Mouse (Mus musculus) erythroblast, adult 5-6 weeks (primary cell): ENCODE data around the gene Hsd17b1. TPM values are rescaled to one million over a fixed set of nuclear protein-coding genes. Genes with fewer than 3 reads are reported as not detected.
A peak's percentile ranks its signal among the peaks of the same experiment; 100 is the strongest.

Experiments used
- ATAC-seq: replicated peaks from 2 replicates; pipeline ENCODE4 v1.8.0; 2016; ENCODE audit warnings: moderate number of reproducible peaks, mild to moderate bottlenecking, moderate TSS enrichment, inconsistent platforms; ENCODE audit not compliant: poor library complexity, low FRiP score, severe bottlenecking
- total RNA-seq, 2 experiments: library from RNA; stranded (forward) in 1 of 2; stranded (reverse) in 1 of 2; fragments of 150-400 nt in 1 of 2; fragments of 200-764, 138-1000 nt in 1 of 2; gene quantifications; 2 replicates each; pipeline versions ENCODE4 v1.2.3 to v1.2.4; 2015 to 2017; ENCODE audit warnings: low replicate concordance in 2 of 2

Hsd17b1 gene
- total RNA-seq, 2 experiments from 2014 or later = 1.9 TPM; not detected in 1

GRCm38 (mm10) chr11:101058726-101059125 lies 19.5 kb upstream of the Hsd17b1 start:
- no peak for ATAC-seq

DNA sequence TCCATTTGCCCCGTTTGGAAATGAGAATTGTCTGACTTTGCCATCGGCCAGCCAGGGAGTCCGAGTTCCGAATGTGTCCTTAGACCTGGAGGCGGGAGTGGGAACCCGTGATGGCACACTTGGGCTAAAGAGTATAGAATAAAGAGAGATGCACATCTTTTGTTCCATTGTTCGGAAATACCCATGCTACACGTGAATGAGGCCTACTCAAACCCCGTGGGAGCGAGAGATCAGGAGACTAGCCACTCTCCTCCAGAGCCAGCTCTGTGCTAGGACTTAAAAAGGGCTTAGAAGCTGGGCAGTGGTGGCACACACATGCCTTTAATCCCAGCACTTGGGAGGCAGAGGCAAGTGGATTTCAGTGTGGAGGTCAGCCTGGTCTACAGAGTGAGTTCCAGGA lies 18.7 kb upstream of the Hsd17b1 start:
- ATAC-seq = no peak

DNA sequence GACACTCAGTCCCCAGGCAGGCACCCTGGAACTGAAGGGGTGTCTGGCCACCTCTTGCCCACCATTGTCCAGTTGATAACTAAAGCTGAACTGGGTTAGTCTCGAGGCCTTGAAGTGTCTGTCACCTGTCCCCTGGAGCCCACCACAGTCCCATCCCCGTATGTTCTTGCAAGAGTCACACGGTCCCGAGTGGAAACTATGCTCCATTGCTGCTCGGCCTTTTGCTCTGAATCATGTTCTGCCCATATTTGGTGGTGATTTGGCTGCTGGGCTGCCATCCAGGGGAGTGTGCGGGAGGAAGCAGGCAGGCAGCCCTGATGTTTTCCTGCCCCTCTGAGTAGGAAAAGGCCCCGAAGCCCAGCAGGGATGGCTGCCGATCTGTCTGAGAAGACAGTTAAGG lies 18.1 kb upstream of the Hsd17b1 start:
- ATAC-seq = no peak

- ATAC-seq = no peak
These were observed 17.2 kb upstream of the Hsd17b1 start for GRCm38 (mm10) chr11:101061049-101061448.

- ATAC-seq = no peak
These were observed 15.9 kb upstream of the Hsd17b1 start for GRCm38 (mm10) chr11:101062165-101062884.

DNA sequence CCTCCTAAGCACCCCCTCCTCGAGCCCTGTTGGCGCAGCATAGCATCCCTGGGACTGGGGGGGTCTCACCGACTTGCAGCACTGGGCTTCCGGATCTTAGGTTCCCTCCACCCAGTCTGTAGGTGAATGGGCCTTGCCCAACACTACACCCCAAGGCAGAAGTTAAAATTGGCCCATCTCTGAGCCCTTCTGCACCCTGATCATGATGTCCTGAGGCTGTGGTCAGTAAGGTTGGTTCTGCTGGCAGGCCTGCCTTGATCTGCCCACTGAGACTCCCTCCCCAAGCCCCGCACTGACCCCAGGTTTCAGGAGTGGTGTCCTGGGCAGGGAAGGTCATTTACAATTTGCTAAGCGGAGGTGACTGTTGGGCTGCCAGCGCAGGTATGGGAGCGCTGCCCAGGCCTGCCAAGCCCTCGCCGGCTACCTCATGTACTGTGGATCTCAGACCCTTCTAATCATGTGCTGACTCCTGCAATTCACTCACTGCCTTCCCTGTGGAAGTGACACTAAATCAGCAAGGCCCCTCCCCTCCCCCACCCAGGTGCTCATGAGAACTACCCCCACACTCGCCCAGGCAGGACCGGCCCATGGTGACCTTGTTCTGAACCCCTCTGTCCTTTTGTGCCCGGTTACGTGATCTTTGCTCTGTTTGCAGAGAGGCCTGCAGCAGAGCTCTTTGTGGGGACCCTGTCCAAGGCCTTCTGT lies 15.1 kb upstream of the Hsd17b1 start:
- peak; percentile 6; the same call in 1 of the 2 replicates for ATAC-seq

DNA sequence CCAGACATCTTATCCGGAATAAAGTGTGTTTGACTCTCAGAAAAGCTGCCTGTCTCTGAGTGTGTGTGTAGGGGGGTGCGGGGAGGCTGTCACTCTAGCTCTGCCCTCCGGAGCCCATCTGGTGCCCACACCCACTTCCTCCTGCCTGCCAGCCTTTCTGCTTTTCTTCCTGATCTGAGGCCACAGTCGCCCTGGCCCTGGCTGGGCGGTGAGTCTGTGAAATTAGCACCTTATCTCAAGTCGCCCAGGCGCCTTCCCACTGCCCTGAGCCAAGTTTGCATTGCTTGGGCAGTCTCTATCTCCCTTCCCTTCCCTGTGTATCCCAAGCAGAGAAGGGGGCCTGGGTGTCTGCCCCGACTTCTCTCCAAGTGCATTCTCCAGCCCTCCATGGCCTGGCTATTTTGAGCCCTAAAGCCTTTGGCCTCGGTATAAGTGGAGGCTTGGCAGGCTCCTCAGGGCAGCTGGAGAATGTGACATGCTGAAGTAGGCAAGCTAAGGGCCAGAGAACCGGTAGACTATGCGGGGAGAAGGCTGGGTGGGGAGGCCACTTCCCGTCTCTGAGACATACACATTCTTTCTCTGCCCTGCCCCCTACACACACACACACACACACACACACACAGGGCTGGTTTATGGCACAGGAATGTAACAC lies 14.4 kb upstream of the Hsd17b1 start:
- peak; percentile 89 for ATAC-seq

- no peak for ATAC-seq
These were observed 13.7 kb upstream of the Hsd17b1 start for GRCm38 (mm10) chr11:101064462-101064861.

DNA sequence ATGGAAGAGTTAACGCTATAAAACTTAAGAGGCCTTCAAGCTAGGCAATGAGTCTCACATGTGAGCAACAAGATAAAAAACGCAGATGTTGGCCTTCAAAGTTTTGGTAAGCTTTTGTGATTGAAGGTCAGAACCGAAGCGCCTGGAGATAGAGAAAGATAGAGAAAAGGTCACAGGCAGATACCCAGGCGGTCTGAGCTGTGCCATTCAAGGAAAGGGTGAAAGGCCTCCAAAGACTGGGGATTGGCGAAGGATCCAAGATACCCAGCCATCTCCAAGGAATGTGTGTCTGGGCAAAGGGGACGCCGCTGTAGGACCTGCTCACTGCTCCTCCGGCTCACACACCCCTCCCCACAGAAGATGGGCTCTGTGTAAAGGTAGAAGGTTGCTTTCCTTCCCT lies 13.2 kb upstream of the Hsd17b1 start:
- no peak for ATAC-seq

DNA sequence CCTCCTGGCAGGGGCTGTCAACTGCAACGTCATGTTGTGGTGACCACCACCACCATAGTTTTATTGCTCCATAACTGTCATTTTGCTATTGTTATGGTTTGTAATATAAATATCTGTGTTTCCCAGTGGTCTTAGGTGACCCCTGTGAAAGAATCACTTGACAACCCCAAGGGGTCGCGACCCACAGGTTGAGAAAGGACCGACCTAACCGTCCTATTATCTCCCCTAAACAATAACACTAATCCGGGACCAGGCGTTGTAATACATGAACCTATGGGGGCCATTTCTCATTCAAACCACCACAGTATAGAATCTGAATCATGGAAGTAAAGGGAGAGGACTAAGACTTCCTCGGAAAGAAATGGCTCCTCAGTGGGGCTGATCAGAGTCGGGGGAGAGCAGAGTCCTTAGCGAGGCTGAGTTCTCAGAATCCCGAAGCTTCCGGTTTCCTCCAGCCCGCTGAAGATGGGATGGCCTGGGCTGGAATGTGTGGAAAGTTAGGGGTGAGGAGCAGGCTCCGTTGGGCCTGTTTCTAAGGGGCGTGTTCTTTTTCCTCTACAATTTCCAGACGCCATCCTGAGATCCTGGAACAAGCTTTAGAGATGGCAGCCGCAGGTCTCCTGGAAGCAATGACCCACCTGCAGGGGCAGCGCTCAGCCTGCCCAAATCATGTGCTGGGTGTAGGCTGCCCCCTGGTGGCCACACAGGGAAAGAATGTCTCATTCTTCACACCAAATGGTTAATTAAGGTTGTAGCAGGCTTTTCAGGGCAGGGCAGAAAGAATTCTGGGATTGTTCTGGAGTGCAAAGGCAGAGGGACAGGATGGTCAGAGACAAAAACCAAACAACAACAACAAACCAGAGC lies 11.4 kb upstream of the Hsd17b1 start:
- peak; percentile 40 for ATAC-seq

DNA sequence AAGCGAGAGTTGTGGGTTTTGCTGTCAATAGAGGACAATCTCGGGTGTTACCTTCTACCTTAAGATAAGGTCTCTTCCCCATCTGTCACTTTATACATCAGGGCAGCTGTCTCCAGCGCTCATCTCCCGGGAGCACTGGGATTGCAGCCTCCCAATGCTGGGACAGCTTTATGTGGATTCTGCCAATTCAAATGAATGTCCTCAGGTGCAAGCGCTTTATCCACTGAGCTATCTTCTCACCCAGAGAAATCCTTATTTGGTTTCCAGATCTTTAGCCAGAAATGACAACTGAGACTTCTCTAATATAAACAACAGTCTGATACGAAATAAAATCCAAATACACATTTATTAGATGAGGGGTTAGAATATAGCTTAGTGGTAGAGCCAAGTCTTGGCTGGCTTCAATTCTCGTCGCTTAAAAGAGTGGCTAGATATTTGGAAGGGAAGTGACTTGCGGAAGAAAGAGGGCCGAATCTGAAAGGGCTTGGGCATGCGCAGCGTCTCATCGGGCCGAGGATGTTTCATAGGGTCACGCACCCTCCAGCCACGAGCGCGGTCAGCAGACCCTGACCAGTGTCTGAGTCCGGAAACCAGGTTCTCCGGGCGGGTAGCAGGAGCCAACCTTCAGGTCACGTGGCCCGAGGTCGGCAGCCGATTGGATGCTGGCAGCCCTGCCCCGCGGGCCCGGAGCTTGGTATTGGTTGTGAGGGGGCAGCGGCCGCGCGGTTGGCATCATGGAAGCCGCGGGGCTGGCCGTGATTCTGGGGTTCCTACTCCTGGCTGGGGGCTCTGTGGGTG lies 8.6 kb upstream of the Hsd17b1 start, which contains the start of gene Naglu:
TSS of gene Naglu (plus strand) at position 622 of the 798 bp plus-strand sequence.
- ATAC-seq = peak; percentile 90

DNA sequence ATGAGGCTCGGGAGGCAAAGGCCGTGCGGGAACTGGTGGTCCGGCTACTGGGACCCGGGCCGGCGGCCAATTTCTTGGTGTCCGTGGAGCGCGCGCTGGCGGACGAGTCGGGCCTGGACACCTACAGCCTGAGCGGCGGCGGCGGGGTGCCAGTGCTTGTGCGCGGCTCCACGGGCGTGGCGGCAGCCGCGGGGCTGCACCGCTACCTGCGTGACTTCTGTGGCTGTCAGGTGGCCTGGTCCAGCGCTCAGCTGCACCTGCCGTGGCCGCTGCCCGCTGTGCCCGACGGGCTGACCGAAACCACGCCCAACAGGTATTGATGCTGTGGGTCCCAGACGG lies 8.1 kb upstream of the Hsd17b1 start:
- peak; percentile 41 for ATAC-seq

DNA sequence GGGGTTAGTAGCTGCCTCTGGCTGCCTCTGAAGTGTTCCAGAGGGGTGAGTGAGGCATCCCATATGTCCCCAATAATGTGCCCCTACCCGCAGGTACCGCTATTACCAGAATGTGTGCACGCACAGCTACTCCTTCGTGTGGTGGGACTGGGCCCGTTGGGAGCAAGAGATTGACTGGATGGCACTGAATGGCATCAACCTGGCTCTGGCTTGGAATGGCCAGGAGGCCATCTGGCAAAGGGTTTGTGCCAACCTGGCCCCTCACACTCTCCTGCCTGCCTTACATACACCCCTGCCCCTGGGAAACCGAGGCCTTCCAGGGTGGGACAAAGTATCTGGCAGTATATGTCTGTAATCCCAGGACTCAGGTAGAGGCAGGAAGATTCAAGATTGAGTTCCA lies 7.2 kb upstream of the Hsd17b1 start:
- ATAC-seq = no peak

DNA sequence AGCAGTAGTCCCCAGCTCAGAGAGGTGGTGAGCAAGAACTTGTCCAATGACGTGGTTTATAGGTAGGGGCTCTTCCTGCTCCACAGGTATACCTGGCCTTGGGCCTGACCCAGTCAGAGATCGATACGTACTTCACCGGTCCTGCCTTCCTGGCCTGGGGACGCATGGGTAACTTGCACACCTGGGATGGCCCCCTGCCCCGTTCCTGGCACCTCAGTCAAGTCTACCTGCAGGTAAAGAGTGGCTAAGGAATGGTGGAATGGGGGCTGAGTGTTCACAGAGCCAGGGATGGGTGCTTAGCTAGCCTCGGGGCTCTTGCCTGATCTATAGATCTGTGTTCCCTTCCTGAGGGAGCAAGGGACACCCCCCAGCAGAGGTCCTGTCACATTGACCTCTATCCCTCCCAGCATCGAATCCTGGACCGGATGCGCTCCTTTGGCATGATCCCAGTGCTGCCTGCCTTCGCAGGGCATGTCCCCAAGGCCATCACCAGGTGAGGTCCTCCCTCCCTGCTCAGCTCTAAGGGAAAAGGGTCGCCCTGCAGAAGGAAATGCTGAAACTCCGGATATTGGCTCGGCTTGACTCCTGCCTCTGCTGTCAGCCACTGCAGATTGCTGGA lies 6.3 kb upstream of the Hsd17b1 start:
- ATAC-seq = no peak

DNA sequence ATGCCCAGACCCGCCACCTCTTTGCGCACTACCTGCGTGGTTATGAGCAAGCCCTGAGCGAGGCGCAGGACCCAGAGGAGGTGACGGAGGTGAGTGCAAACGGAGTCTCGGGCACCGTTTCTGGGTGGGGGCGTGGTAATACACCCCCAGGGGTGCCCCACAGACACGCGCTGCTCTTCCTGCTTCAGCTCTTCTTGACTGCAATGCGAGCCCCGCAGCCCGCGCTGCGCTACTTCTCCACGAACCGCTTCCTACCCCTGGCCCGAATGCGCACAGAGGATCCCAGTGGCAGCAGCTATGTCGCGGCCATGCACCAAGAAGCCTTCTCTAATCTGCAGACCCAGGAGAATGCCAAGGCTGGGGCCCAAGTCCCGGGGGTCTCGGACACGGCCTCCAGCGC lies 1.5 kb downstream of the Hsd17b1 start:
- no peak for ATAC-seq

GRCm38 (mm10) chr11:101080421-101080820 lies 2.2 kb downstream of the Hsd17b1 start:
- ATAC-seq = no peak

- no peak for ATAC-seq
These were observed 3.4 kb downstream of the Hsd17b1 start for GRCm38 (mm10) chr11:101081659-101082058.

- ATAC-seq = peak; percentile 66
These were observed 4.2 kb downstream of the Hsd17b1 start, which contains the start of gene Coasy for GRCm38 (mm10) chr11:101082208-101083082. TSS of gene Coasy (plus strand) at chr11:101082565.
